Mouse (Mus musculus): ENCODE data around the gene Sumo1.

GRCm38 (mm10) chr1:59579327-59579726, 91.3 kb downstream of the Sumo1 start:
- TF ChIP-seq MAFK (IDR thresholded peaks at IDR 0.05; ENCODE audit: insufficient read depth, low read depth, low read length): no peak
- TF ChIP-seq CHD2 (IDR thresholded peaks at IDR 0.05; ENCODE audit: low read depth, low read length): no peak
- no peak for TF ChIP-seq HCFC1 (IDR thresholded peaks at IDR 0.05; ENCODE audit: borderline replicate concordance, insufficient read depth, low read length)
- TF ChIP-seq ZC3H11A (IDR thresholded peaks at IDR 0.05; ENCODE audit: borderline replicate concordance, low read depth, low read length): no peak
- TF ChIP-seq ZNF384 (IDR thresholded peaks at IDR 0.05; ENCODE audit: low read depth, low read length): no peak
